Mouse (Mus musculus): ENCODE measurements at regions not wholly inside any gene's neighbourhood (a gene's known extent, or its start where the extent isn't known, plus 50 kb on each side); places are given as distances from the start of the nearest gene placed in this dataset.

- DNase-seq = no peak
These were observed 599.8 kb upstream of the Gcfc2 start for GRCm38 (mm10) chr6:81323690-81324089.

GRCm38 (mm10) chr6:81363969-81364529, 559.4 kb upstream of the Gcfc2 start:
- no peak for DNase-seq

GRCm38 (mm10) chr6:81388484-81388883, 535.0 kb upstream of the Gcfc2 start:
- no peak for DNase-seq

- DNase-seq = no peak
These were observed 520.3 kb upstream of the Gcfc2 start for GRCm38 (mm10) chr6:81403122-81403521.

GRCm38 (mm10) chr6:81413611-81414010, 509.9 kb upstream of the Gcfc2 start:
- DNase-seq = no peak

- DNase-seq = no peak
These were observed 488.7 kb upstream of the Gcfc2 start for GRCm38 (mm10) chr6:81434745-81435144.

GRCm38 (mm10) chr6:81438951-81439722, 484.3 kb upstream of the Gcfc2 start:
- DNase-seq = no peak

- DNase-seq = no peak
These were observed 482.1 kb upstream of the Gcfc2 start for GRCm38 (mm10) chr6:81441396-81441795.

- no peak for DNase-seq
These were observed 477.3 kb upstream of the Gcfc2 start for GRCm38 (mm10) chr6:81446019-81446800.

GRCm38 (mm10) chr6:81447701-81448100, 475.8 kb upstream of the Gcfc2 start:
- no peak for DNase-seq

- DNase-seq = no peak
These were observed 475.1 kb upstream of the Gcfc2 start for GRCm38 (mm10) chr6:81448366-81448765.

GRCm38 (mm10) chr6:81461095-81461494, 462.4 kb upstream of the Gcfc2 start:
- DNase-seq = no peak

- no peak for DNase-seq
These were observed 459.0 kb upstream of the Gcfc2 start for GRCm38 (mm10) chr6:81464442-81464841.

GRCm38 (mm10) chr6:81466536-81466935, 456.9 kb upstream of the Gcfc2 start:
- no peak for DNase-seq

- no peak for DNase-seq
These were observed 452.0 kb upstream of the Gcfc2 start for GRCm38 (mm10) chr6:81471340-81471955.

- no peak for DNase-seq
These were observed 451.0 kb upstream of the Gcfc2 start for GRCm38 (mm10) chr6:81472506-81472905.

GRCm38 (mm10) chr6:81474786-81475185, 448.7 kb upstream of the Gcfc2 start:
- no peak for DNase-seq

- DNase-seq = no peak
These were observed 436.5 kb upstream of the Gcfc2 start for GRCm38 (mm10) chr6:81487006-81487405.

- DNase-seq = no peak
These were observed 427.2 kb upstream of the Gcfc2 start for GRCm38 (mm10) chr6:81496239-81496638.

GRCm38 (mm10) chr6:81517185-81517584, 406.3 kb upstream of the Gcfc2 start:
- DNase-seq = no peak

GRCm38 (mm10) chr6:81562260-81562659, 361.2 kb upstream of the Gcfc2 start:
- no peak for DNase-seq

GRCm38 (mm10) chr6:81563192-81563591, 360.3 kb upstream of the Gcfc2 start:
- DNase-seq = no peak

GRCm38 (mm10) chr6:81564295-81564694, 359.2 kb upstream of the Gcfc2 start:
- DNase-seq = no peak
